Mouse (Mus musculus) ES-E14 (cell line): ENCODE measurements around the gene Fam214a. TPM values are rescaled to one million over a fixed set of nuclear protein-coding genes. Genes with fewer than 3 reads are reported as not detected.

Source experiments
- DNase-seq: peaks from one replicate; pipeline ENCODE4 v3.0.0-alpha.2; 2013; ENCODE audit warnings: low read depth, low spot score
- H3K27ac ChIP-seq: 2 replicates; pipeline ENCODE4 v1.5.1; 2012; ENCODE audit warnings: low read depth, mild to moderate bottlenecking, low read length, moderate library complexity, mixed read lengths; ENCODE audit not compliant: poor library complexity, insufficient read depth, severe bottlenecking
- H3K36me3 ChIP-seq: 2 replicates; pipeline ENCODE4 v1.6.1; 2012; ENCODE audit warnings: mild to moderate bottlenecking, low read length, moderate library complexity, mixed read lengths; ENCODE audit not compliant: control insufficient read depth, poor library complexity, insufficient read depth, severe bottlenecking
- H3K4me1 ChIP-seq, 2 experiments: fragments of 150-350 bp in 1 of 2; sonication (generic) in 1 of 2; 2 replicates each; pipeline ENCODE4 v1.6.1; 2012; ENCODE audit warnings: low read length in 2 of 2, mild to moderate bottlenecking in 1 of 2, mixed read lengths in 1 of 2; ENCODE audit not compliant: control insufficient read depth in 2 of 2, insufficient read depth in 2 of 2, poor library complexity in 1 of 2
- H3K4me3 ChIP-seq, 2 experiments: fragments of 150-350 bp in 1 of 2; sonication (generic) in 1 of 2; 2 replicates each; pipeline ENCODE4 v1.5.1; 2012; ENCODE audit warnings: low read length in 2 of 2, low read depth in 1 of 2, mild to moderate bottlenecking in 1 of 2, mixed read lengths in 1 of 2; ENCODE audit not compliant: insufficient read depth in 1 of 2, poor library complexity in 1 of 2, severe bottlenecking in 1 of 2
- H3K9ac ChIP-seq: 2 replicates; pipeline ENCODE4 v1.6.1; 2012; ENCODE audit warnings: low read depth, mild to moderate bottlenecking, low read length, mixed read lengths; ENCODE audit not compliant: poor library complexity, insufficient read depth, severe bottlenecking
- H3K9me3 ChIP-seq: fragments of 150-350 bp; sonication (generic); 2 replicates; pipeline ENCODE4 v1.6.1; 2012; ENCODE audit warnings: low read depth, mild to moderate bottlenecking, low read length; ENCODE audit not compliant: control insufficient read depth, insufficient read depth
- MAFK ChIP-seq: IDR thresholded peaks from 2 replicates; pipeline ENCODE4 v1.6.1; 2014; ENCODE audit warnings: mild to moderate bottlenecking, low read depth, low read length, inconsistent platforms; ENCODE audit not compliant: insufficient read depth
- ZNF384 ChIP-seq: IDR thresholded peaks from 2 replicates; pipeline ENCODE4 v1.6.1; 2012; ENCODE audit warnings: low read depth, low read length, inconsistent platforms
- in situ Hi-C, 2 experiments: fragments of 600-800 bp; cut with MboI; formaldehyde crosslinking; loops; one replicate each; pipeline ENCODE4 v1.15.1; 2025; ENCODE audit warnings: low sequenced_read_pairs in 2 of 2, inconsistent platforms in 1 of 2; ENCODE audit not compliant: unreplicated experiment in 2 of 2
- total RNA-seq: library from RNA; depleted of rRNA; stranded (reverse); fragments of 300-350 nt; gene quantifications from 2 replicates; pipeline ENCODE4 v1.2.3, GENCODE M21; 2012; rRNA removed

Fam214a gene
- total RNA-seq, 1 experiment = 5.2 TPM

GRCm38 (mm10) chr9:75077191-75077590 lies 124.5 kb downstream of the Fam214a start:
- no peaks in the 10 kb centered on the region for H3K36me3 ChIP-seq
- H3K9me3 ChIP-seq = no peaks in the 10 kb centered on the region
- H3K27ac ChIP-seq = no peak overlapping the region
- DNase-seq = no peak
- TF ChIP-seq ZNF384 (no peak), MAFK (0 out of 2 replicates have a peak, but pooled peaks have one; percentile 18)
- in situ Hi-C loops = no loop called here
- no peak overlapping the region for H3K4me3 ChIP-seq
- H3K9ac ChIP-seq = no peak overlapping the region
- no peaks in the 10 kb centered on the region for H3K4me1 ChIP-seq

Other genes starting within 250 kb of the Fam214a start
- gene Onecut1, start 91.0 kb upstream of the Fam214a start, total RNA-seq = 0.13 and 0.74 TPM in 2 replicates
- gene Arpp19, start 84.7 kb downstream of the Fam214a start, total RNA-seq = 116 and 192 TPM in 2 replicates
- gene Myo5a, start 118.1 kb downstream of the Fam214a start, total RNA-seq = 60.2 and 65.2 TPM in 2 replicates